Mouse (Mus musculus) layer of hippocampus, postnatal 14 days (tissue): Measurements from ENCODE around the gene Rufy1. TPM values are rescaled to one million over a fixed set of nuclear protein-coding genes. Genes with fewer than 3 reads are reported as not detected.
"Not testable (repeated sequence)": the region's sequence is repeated elsewhere in the genome, so short reads cannot be mapped to it uniquely, and the experiment has no call there.

Experiments
- DNase-seq, 2 experiments: peaks; one replicate each; pipeline ENCODE4 v3.0.0; 2021 to 2022; ENCODE audit warnings: low spot score in 2 of 2, mixed read lengths in 1 of 2
- long read RNA-seq, 2 experiments: library from polyadenylated mRNA; stranded (forward); transcript quantifications; one replicate each; pipeline ENCODE4 v2.0.0; 2021
- total RNA-seq, 2 experiments: library from RNA; stranded (reverse); gene quantifications; 2 replicates each; pipeline ENCODE4 v1.2.3; 2021

Gene Rufy1
- 10 to 100 TPM; 22.8 to 24.4 TPM for total RNA-seq
- long read RNA-seq, experiment 1, transcript Rufy1-201 (18 exons, 2,688 nt) = major isoform, 34 of 45 reads
- long read RNA-seq, experiment 1, partial matches to known transcripts = 6 of 45 reads
- long read RNA-seq, experiment 1, other reads (novel, unspliced or antisense) = 5 of 45 reads
- long read RNA-seq, experiment 2, transcript Rufy1-201 (18 exons, 2,688 nt) = major isoform, 32 of 38 reads
- long read RNA-seq, experiment 2, partial matches to known transcripts = 2 of 38 reads
- long read RNA-seq, experiment 2, other reads (novel, unspliced or antisense) = 4 of 38 reads

GRCm38 (mm10) chr11:50430277-50431133, at the start of gene Rufy1:
Gene Rufy1 (minus strand): TSS chr11:50431125.
- peak; percentile 75 to 87 for DNase-seq

- no peak for DNase-seq
Measured at GRCm38 (mm10) chr11:50478072-50478471, 47.1 kb upstream of the Rufy1 start.

GRCm38 (mm10) chr11:50477486-50478070, 46.7 kb upstream of the Rufy1 start:
- no peak for DNase-seq

GRCm38 (mm10) chr11:50476971-50477370, 46.0 kb upstream of the Rufy1 start:
- DNase-seq = no peak

GRCm38 (mm10) chr11:50473933-50474332, 43.0 kb upstream of the Rufy1 start:
- no peak for DNase-seq

- DNase-seq = no peak
Measured at GRCm38 (mm10) chr11:50472161-50472939, 41.4 kb upstream of the Rufy1 start.

- no peak for DNase-seq
Measured at GRCm38 (mm10) chr11:50461481-50461880, 30.6 kb upstream of the Rufy1 start.

GRCm38 (mm10) chr11:50459250-50459649, 28.3 kb upstream of the Rufy1 start:
- no peak for DNase-seq

GRCm38 (mm10) chr11:50457111-50457911, 26.4 kb upstream of the Rufy1 start:
- DNase-seq = no peak

GRCm38 (mm10) chr11:50456455-50456854, 25.5 kb upstream of the Rufy1 start:
- no peak for DNase-seq

GRCm38 (mm10) chr11:50454934-50455333, 24.0 kb upstream of the Rufy1 start:
- peak in 1 of 2 experiments; percentile 48 for DNase-seq

GRCm38 (mm10) chr11:50450236-50450635, 19.3 kb upstream of the Rufy1 start:
- no peak for DNase-seq

- not testable (repeated sequence) for DNase-seq
Measured at GRCm38 (mm10) chr11:50448163-50448562, 17.2 kb upstream of the Rufy1 start.

- peak in 1 of 2 experiments; percentile 70 for DNase-seq
Measured at GRCm38 (mm10) chr11:50443259-50444065, 12.5 kb upstream of the Rufy1 start.

GRCm38 (mm10) chr11:50441637-50442036, 10.7 kb upstream of the Rufy1 start:
- DNase-seq = no peak

- DNase-seq = no peak
Measured at GRCm38 (mm10) chr11:50440691-50441090, 9.8 kb upstream of the Rufy1 start.

- DNase-seq = no peak
Measured at GRCm38 (mm10) chr11:50439857-50440256, 8.9 kb upstream of the Rufy1 start.

GRCm38 (mm10) chr11:50432896-50433295, 2.0 kb upstream of the Rufy1 start:
- DNase-seq = no peak

- DNase-seq = no peak
Measured at GRCm38 (mm10) chr11:50432069-50432440, 1.1 kb upstream of the Rufy1 start.
